Mouse (Mus musculus): ENCODE data around the gene Elovl5.

Elovl5 gene

DNA sequence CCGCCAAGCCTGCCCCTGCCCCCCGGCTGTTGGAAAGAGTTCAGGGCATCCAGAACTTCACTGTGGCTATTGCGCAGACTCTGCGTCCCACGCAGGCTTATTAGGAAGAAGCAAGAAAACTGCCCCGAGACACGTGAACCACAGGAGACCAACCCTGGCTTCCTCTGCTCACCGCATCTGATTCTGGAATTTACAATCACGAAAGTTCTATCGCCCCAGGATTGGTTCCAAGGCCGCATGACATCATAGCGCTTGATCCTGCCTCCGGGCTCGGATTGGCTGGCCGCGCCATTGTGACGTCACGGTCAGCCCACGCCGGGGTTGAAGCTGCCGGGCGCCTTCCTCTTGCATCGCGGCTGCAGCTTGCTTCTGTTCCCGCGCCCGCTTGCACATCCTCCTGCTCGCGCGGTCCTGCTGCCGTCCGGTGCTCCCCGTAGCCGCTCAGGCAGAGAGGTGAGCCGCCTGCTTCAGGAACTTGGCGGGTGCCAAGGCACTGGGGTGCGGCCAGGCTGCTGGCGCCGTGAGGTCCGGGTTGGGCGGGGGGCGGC lies at the start of gene Elovl5:
TSS of gene Elovl5 (plus strand) at position 291 of the 548 bp plus-strand sequence.
- peak; percentile 95 for DNase-seq

- DNase-seq, result no peak
These were observed 25.7 kb upstream of the Elovl5 start for GRCm38 (mm10) chr9:77891501-77891900.

- no peak for DNase-seq
These were observed 18.6 kb upstream of the Elovl5 start for GRCm38 (mm10) chr9:77898551-77898950.

DNA sequence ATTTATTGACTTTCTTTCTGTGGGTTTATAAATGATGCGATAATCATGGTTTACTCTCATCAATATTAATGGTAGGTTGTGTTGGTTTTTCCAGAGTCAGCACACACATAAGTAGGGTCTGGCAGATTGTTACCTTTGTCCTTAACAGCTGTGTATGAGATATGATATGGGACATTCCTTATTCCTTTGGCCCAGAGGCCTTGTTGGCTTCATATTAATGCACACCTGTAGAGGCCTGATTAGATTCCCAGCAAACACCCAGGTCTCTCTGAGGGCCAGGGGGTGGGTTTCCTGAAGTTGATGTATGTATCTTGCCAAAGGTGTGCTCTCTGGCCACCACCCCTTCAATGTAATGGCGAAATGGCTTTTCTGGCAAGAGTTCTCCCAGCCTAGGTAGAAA lies 13.0 kb upstream of the Elovl5 start:
- no peak for DNase-seq

DNA sequence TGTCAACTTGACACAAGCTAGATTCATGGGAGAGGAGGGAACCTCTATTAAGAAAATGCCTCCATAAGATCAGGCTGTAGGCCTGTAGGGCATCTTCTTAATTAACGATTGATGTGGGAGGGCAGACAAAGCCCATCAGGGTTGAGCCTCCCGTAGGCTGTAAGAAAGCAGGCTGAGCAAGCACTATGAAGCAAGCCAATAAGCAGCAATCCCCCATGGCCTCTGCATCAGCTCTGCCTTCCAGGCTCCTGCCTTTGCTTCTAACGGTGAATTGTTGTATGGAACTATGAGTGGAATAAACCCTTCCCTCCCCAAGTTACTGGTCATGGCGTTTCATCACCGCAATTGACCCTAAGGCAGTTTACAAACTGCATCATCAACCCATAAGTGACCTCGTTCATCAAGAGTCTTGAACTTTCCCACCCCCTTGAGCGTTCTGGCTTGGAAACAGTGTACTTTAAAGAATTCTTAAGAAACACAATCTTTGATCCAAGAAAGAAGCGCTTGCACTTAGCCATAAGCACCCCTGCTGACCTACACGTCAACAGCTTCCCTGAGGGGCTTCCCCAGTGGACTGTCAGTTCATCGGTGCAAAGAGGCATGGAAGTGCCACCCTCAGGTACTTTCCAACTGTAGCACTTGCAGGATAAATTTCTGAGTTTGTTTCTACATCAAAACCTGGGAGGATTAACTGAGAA lies 7.4 kb upstream of the Elovl5 start:
- DNase-seq, result no peak

- peak; percentile 90 for DNase-seq
These were observed 6.6 kb upstream of the Elovl5 start for GRCm38 (mm10) chr9:77910270-77911240.

DNA sequence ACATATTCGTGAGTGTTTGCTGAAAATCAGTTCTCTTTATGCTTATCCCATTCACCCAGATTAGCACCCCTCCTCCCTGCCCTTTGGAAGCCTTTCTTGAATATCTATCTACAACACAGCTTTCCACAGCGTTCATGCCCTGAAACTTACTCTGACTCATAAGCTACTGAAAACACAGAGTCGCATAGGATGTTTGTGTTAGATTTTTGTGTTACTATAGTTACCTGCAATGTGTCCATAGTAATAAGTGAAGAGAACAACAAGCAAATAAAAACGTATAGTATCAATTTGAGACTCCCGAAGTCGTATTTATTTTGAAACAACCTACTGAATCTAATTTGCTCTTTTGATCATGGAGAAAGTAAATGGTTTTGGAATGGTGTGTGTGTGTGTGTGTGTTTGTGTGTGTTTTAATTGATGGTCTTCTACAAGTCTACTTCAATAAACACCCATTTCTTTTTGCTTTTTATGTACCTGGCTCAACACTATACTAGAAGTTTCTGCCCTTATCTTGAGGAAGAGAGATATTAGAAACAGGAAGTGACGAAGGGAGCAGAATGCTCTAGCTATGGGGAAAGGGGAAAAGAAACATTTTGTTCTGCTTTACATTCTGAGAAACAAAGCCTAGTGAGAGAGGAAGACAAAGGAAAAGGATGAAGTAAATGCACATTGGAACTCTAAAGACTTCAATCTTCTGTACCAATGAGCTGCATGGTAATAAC lies 5.5 kb upstream of the Elovl5 start:
- DNase-seq, result no peak

DNA sequence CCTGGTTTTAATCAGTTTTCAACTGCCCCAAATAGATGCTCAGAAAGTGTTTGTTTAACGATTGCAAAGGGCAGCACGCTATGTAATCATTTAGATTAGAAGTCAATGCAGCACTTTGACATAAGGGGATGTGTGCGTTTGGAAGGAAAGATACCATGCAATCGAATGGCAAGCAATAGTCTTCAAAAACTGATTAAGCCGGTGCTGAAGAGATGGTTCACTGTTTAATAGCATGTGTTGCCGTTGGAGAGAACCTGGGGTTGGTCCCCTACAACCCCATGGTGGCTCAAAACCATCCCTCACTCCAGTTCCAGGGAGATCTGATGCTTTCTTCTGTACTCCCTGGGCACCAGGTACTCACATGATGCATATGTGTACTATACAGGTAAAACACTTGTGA lies 4.9 kb upstream of the Elovl5 start:
- no peak for DNase-seq

DNA sequence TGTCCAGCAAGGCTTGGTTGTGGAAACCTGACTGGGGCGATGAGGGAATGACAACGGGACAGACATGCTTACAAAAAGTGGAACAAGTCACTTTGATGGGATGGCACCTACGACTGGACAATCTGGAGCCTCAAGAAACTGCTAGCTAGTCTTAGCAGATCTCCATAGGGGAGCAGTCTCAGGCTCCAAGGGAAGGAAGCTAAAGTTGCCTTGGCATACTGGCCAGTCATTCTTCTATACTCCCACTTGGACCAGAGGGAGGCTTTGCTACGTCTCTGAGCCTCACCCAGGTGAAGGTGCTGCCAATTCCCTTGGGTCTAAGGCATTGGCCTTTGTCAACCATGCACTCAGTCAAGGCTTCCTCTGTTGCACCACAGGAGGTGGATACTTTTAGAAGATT lies 2.5 kb upstream of the Elovl5 start:
- DNase-seq, result no peak

GRCm38 (mm10) chr9:77915791-77916190 lies 1.4 kb upstream of the Elovl5 start:
- no peak for DNase-seq

GRCm38 (mm10) chr9:77917622-77918131 lies 513 bp downstream of the Elovl5 start:
- DNase-seq, result no peak

GRCm38 (mm10) chr9:77918211-77918610 lies 1.0 kb downstream of the Elovl5 start:
- DNase-seq, result no peak

DNA sequence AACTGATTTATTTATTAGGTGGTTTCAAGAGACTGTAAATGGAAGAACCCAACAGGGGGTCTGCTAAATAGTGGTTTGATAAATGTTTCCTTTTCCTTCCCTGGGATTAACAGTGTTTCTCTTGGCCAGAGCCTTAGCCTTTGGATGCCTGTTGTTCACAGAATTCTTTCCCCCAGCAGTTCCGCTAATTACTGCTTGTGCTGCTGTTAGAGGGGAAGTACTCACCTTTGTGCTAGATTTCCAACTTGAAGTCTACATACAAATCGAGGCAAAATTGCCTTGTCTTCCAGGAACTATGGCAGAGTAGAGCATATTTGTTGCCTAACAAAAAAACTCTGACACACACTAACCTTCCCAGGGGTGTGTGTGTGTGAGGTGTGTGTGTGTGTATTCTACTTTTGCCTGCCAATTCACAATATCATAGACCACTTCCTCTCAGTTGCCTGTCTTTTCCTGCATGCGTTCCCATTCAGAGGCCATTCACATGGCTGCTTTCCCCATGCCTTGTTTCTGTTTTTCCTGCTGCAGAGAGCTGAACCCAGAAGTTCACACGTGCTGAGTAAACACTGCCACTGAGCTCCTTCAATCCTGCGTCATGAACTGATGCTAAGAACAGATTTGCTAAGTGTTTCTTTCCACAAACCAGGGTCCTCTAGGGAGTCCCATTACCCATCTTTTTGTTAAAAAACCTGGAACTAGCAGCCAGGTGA lies 2.0 kb downstream of the Elovl5 start:
- no peak for DNase-seq

- no peak for DNase-seq
These were observed 3.3 kb downstream of the Elovl5 start for GRCm38 (mm10) chr9:77920481-77920880.

- DNase-seq, result no peak
These were observed 4.4 kb downstream of the Elovl5 start for GRCm38 (mm10) chr9:77921366-77922260.

- DNase-seq, result no peak
These were observed 6.6 kb downstream of the Elovl5 start for GRCm38 (mm10) chr9:77923774-77924173.

DNA sequence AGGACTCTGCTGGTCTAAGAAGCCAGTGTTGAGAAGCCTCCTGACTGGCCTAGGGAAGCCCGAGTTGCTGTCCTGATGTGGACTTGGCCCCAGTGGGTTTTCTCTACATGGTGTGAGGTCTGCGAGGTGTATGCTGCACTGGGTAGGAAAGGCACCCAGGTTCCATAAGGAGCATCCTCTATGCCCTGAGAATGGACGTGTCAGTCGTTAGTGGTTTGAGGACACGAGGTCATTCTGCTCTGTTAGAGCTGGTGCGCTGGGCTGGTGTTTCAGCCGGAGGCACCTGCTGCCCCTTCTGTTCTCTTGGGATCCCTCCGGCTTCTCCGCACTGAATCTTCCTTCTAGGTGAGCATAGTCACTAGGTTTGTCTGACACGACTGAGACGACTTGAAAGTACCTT lies 7.0 kb downstream of the Elovl5 start:
- DNase-seq, result no peak

GRCm38 (mm10) chr9:77926151-77926550 lies 9.0 kb downstream of the Elovl5 start:
- no peak for DNase-seq

DNA sequence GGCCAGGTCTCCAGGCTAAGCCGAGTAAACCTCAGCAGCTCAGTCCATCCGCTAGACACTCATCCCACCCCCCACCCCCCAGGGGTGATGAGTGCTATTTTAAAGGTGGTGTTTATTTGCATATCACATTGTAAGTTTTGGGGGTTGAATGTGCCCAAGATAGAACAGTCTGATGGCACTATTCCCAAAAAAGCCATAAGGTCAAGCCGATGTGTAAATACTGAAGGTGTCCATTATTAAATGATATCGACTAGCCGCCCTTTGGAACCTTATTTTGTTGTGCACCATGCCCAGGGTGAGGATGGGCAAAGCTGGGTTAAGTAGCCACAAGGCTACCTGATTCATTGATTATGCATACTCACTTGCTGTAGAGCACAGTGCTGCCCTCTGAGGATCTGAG lies 9.7 kb downstream of the Elovl5 start:
- no peak for DNase-seq

GRCm38 (mm10) chr9:77927431-77927830 lies 10.3 kb downstream of the Elovl5 start:
- DNase-seq, result no peak

DNA sequence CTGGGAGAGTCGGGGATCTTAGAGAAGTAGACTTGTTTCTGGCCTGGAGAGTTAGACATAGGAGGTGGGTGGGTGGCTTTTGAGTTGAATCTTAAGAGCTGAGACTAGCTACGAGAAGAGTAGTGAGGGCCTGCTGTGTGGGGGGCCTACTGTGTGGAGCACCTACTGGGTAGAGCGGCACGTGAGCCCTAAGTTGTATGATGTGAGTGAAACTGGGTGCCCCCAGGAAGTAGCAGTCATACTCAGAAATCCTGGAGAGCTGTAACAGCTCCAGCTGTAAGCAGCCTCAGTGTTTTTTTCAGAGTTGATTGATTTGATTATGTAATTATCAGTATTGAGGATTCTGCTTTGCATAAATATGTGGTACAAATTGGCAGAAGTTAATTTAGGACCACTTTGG lies 11.6 kb downstream of the Elovl5 start:
- no peak for DNase-seq
